Mouse (Mus musculus): ENCODE results near the gene St8sia4.
A peak's percentile ranks its signal among the peaks of the same experiment; 100 is the strongest.

The St8sia4 gene

GRCm38 (mm10) chr1:95667435-95668252, at the start of gene St8sia4:
Gene St8sia4 (minus strand): TSS chr1:95667571.
- DNase-seq (ENCODE audit: low read depth, low spot score) = peak; percentile 6

- DNase-seq (ENCODE audit: low read depth, low spot score) = no peak
These were observed 41.8 kb upstream of the St8sia4 start for GRCm38 (mm10) chr1:95709181-95709580.

- no peak for DNase-seq (ENCODE audit: low read depth, low spot score)
These were observed 32.5 kb upstream of the St8sia4 start for GRCm38 (mm10) chr1:95699903-95700302.

GRCm38 (mm10) chr1:95674052-95674451, 6.7 kb upstream of the St8sia4 start:
- DNase-seq (ENCODE audit: low read depth, low spot score) = no peak

- no peak for DNase-seq (ENCODE audit: low read depth, low spot score)
These were observed 958 bp upstream of the St8sia4 start for GRCm38 (mm10) chr1:95668253-95668805.

GRCm38 (mm10) chr1:95666541-95667320, 640 bp downstream of the St8sia4 start:
- DNase-seq (ENCODE audit: low read depth, low spot score) = no peak

- no peak for DNase-seq (ENCODE audit: low read depth, low spot score)
These were observed 1.4 kb downstream of the St8sia4 start for GRCm38 (mm10) chr1:95665951-95666484.

GRCm38 (mm10) chr1:95664969-95665702, 2.2 kb downstream of the St8sia4 start:
- no peak for DNase-seq (ENCODE audit: low read depth, low spot score)

GRCm38 (mm10) chr1:95664321-95664825, 3.0 kb downstream of the St8sia4 start:
- no peak for DNase-seq (ENCODE audit: low read depth, low spot score)

GRCm38 (mm10) chr1:95657051-95657668, 10.2 kb downstream of the St8sia4 start:
- DNase-seq (ENCODE audit: low read depth, low spot score) = no peak

- no peak for DNase-seq (ENCODE audit: low read depth, low spot score)
These were observed 11.8 kb downstream of the St8sia4 start for GRCm38 (mm10) chr1:95655564-95655963.

GRCm38 (mm10) chr1:95653445-95653844, 13.9 kb downstream of the St8sia4 start:
- no peak for DNase-seq (ENCODE audit: low read depth, low spot score)

GRCm38 (mm10) chr1:95644292-95644691, 23.1 kb downstream of the St8sia4 start:
- no peak for DNase-seq (ENCODE audit: low read depth, low spot score)

- DNase-seq (ENCODE audit: low read depth, low spot score) = no peak
These were observed 28.4 kb downstream of the St8sia4 start for GRCm38 (mm10) chr1:95639001-95639400.

GRCm38 (mm10) chr1:95624376-95624775, 43.0 kb downstream of the St8sia4 start:
- no peak for DNase-seq (ENCODE audit: low read depth, low spot score)

GRCm38 (mm10) chr1:95618647-95619046, 48.7 kb downstream of the St8sia4 start:
- no peak for DNase-seq (ENCODE audit: low read depth, low spot score)

- no peak for DNase-seq (ENCODE audit: low read depth, low spot score)
These were observed 49.2 kb downstream of the St8sia4 start for GRCm38 (mm10) chr1:95618125-95618524.

- no peak for DNase-seq (ENCODE audit: low read depth, low spot score)
These were observed 57.4 kb downstream of the St8sia4 start for GRCm38 (mm10) chr1:95610017-95610416.

GRCm38 (mm10) chr1:95609045-95609444, 58.3 kb downstream of the St8sia4 start:
- DNase-seq (ENCODE audit: low read depth, low spot score) = no peak

GRCm38 (mm10) chr1:95605458-95605857, 61.9 kb downstream of the St8sia4 start:
- no peak for DNase-seq (ENCODE audit: low read depth, low spot score)

- DNase-seq (ENCODE audit: low read depth, low spot score) = no peak
These were observed 69.3 kb downstream of the St8sia4 start for GRCm38 (mm10) chr1:95598108-95598507.

All from retina, adult 2 months (tissue).